Mouse (Mus musculus): Measurements from ENCODE around the gene Cox8c.

Gene Cox8c

DNA sequence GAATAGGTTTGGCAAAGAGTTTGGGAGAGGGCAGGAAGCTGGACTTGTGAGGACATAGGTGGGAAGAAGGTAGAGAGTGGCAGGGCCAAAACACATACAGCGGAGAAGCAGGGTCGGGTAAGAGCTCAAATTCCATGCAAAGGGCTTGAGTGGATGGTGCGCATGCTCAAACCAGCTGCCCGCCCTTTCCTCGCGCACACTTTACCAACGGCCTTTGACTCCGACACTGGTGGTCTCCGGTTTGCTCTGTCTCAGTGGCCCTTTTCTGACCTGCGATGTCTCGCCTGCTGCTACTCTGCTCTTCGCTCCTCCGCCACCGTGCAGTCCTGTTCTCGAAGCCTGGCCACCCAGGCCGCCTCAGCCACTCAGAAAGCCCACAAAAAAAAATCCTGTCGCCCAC lies at the start of gene Cox8c:
Gene Cox8c (plus strand): TSS at position 226 of the 400 bp plus-strand sequence.
- no peak for DNase-seq (ENCODE audit: extremely low read depth, insufficient read length, low spot score)

DNA sequence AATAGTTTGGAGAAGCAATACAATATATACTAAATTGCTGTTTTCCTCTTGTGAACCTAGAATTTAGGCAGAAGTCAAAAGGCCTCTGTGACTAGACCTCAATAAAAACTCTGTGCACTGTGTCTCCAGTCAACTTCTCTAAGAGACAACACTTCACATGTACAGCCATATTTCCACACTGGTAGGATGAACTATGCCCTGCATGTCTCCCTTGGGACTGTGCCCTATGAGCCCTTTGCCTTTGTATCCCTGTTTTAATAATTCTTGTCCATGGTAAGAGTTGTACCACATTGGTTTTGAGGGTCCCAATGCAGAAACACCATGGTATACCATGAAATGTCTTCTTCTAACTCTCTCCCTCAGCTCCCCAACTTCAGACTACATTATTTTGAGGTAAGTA lies 38.3 kb upstream of the Cox8c start:
- DNase-seq (ENCODE audit: extremely low read depth, insufficient read length, low spot score) = no peak

DNA sequence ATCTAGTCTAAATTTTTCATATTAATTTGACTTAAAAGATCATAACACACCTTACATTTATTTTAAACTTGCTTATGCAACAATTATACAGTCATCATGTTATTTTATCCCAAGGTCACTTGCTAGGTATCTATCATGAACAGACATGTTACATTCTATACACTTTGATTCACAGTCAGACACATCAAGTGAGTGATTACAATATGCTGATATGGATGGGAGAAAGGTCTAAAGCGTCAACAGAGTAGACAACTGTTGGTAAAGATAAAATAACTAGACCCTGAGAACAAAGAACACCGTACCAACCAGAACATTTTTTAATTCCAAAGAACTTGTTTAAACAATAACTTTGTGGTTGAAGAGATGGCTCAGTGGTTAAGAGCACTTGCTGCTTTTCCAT lies 29.3 kb upstream of the Cox8c start:
- no peak for DNase-seq (ENCODE audit: extremely low read depth, insufficient read length, low spot score)

DNA sequence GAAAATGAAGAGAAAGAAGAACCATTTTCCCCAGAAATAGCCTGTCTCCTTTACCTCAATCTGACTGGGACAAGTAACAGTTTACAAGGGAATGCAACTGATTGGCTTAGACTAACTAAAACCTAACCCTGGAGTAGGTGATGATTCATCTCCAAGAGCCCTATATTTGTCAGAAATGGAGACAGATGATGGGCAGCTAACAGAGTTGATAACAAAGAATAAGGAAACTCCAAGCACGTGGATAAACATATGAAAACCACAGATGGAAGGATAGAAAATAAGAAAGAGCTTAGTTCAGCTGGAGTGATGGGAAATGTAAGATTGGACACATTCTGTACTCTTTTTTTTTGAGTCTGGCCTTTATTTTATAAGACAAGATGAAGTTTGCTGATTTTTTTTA lies 28.6 kb upstream of the Cox8c start:
- no peak for DNase-seq (ENCODE audit: extremely low read depth, insufficient read length, low spot score)

DNA sequence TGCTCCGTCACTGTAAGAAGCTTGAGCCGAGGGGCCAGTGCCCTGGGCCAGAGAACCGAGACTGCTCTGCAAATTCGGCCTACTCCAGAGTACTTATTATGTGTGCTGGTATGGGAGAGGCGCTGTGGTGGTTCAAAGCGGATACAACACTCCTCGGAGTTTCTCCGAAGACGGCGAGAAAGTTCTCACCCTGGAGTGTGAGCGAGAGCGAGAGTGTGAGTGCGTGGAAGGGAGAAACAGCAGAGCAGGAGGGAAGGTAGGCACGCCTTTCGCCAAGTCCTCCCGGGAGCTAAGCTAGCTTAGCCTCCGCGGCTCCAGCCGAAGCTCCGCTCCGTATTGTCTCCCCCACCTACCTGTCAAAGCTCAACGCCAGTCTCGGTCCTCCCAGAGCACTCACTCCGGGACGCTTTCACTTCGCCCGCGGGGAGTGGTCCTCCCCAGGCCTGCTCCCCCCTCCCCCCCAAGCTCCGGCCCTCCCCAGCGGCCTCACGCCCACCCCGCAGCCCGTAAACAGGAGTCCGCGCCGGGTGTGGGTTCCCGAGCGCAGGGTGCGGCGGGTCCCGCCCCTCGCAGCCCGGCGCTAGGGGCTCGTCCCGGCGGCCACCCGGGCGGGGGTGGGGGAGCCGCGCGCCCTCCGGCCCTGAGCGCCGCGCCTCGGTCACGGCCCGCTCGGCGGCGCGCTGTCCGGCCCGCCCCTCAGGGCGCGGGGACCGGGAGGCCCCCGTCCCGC lies 21.6 kb upstream of the Cox8c start:
- DNase-seq (ENCODE audit: extremely low read depth, insufficient read length, low spot score) = peak; percentile 65

GRCm38 (mm10) chr12:102878031-102878823 lies 20.9 kb upstream of the Cox8c start, which contains the start of gene Btbd7:
Gene Btbd7 (minus strand): TSS chr12:102878471.
- DNase-seq (ENCODE audit: extremely low read depth, insufficient read length, low spot score) = peak; percentile 91

DNA sequence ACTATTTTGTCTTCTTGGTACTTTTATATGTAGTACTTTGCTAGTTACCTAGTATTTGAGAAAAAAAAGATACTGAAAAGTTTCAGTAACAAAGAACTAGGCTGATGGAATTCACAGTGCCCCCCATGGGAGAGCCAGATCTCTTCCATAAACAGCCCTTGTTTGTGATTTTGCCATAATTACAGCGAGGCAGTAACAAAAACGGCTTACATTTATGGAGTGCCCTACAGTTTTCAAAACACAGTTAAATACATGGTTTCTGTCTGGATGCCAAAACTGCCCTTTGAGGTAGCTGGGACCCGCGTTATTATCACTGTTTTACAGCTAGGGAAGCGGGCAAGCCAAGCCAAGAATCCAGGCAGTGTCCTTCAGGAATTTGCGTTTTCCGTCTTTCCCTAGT lies 20.2 kb upstream of the Cox8c start:
- no peak for DNase-seq (ENCODE audit: extremely low read depth, insufficient read length, low spot score)

DNA sequence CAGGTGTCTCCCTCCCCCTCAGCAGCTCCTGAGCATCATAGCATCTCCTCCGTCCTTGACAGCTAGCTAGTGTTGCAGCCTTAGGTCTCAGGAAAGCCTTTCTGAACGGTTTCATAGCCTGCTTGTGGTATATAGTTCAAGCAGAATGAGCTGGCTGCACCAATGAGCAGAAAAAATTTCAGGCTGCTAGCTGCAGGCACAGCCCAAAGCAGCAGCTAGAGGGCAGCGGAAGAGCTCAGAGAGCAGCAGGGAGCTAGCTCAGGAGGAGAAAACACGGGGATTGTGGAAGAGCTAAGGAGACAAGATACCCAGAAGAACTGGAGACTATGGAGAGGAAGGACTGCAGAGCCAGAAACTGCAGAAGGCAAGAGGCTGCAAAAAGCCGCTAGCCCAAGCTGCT lies 13.4 kb upstream of the Cox8c start:
- DNase-seq (ENCODE audit: extremely low read depth, insufficient read length, low spot score) = no peak

DNA sequence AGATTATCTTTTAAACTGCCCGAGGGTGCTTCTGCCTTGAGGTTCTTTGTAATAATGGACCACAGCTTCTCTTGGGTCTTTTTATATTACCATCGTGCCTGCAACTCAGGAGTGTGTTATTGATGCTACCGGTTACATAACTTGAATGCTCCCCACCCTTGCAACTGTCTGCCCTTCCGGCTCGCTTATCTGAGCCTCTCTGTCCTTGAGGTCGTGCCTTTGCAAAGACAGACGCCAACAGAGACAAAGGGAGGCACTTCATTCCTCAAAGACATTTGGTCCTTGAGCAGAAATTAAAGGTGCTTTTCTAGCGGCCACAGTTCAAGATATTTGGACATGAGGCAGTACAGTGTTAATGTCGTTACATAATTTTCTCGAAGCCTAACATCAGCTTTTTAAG lies 11.8 kb upstream of the Cox8c start:
- no peak for DNase-seq (ENCODE audit: extremely low read depth, insufficient read length, low spot score)

- no peak for DNase-seq (ENCODE audit: extremely low read depth, insufficient read length, low spot score)
Observed at GRCm38 (mm10) chr12:102888568-102888967, 10.5 kb upstream of the Cox8c start.

- DNase-seq (ENCODE audit: extremely low read depth, insufficient read length, low spot score) = no peak
Observed at GRCm38 (mm10) chr12:102908191-102908590, 9.1 kb downstream of the Cox8c start.

DNA sequence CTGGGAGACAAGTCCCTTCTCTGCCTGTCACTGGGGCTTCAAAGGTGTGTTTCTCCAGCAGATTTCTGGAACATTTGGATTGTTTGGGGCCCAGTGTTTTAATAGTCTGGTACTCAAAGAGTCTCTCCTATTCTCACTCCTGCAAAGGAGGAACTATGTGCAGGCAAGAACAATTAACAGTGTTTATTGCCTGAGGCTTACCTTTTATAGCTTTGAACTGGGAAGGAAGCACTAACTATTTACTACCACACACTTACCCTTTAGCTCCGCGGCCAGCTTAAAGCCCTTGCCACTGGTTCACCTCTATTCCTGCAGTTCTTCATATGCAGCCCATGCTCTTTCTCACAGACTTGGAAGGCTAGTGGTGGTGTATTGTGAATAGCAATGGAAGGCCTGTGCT lies 17.0 kb downstream of the Cox8c start:
- DNase-seq (ENCODE audit: extremely low read depth, insufficient read length, low spot score) = no peak

GRCm38 (mm10) chr12:102929764-102930163 lies 30.6 kb downstream of the Cox8c start:
- DNase-seq (ENCODE audit: extremely low read depth, insufficient read length, low spot score) = no peak

GRCm38 (mm10) chr12:102930335-102930734 lies 31.2 kb downstream of the Cox8c start:
- DNase-seq (ENCODE audit: extremely low read depth, insufficient read length, low spot score) = no peak

- DNase-seq (ENCODE audit: extremely low read depth, insufficient read length, low spot score) = no peak
Observed at GRCm38 (mm10) chr12:102930789-102931188, 31.7 kb downstream of the Cox8c start.

DNA sequence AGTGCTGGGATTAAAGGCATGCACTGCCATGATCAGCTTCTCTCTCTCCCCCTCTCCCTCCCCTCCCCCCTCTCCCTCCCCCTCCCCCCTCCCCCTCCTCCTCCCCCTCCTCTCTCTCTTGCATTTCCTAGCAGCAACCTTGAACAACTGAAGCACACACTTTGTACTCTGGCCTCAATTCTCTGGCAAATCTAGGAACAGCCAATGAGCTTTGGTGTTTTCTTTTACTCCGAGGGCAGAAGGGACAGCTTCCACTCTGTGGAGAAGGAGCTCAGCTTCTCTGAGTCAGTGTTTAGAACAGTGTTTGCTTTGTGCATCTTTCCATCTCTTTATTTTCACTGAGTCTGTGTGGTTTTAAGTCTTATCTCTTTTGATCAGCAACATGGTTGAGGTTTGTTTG lies 36.8 kb downstream of the Cox8c start:
- no peak for DNase-seq (ENCODE audit: extremely low read depth, insufficient read length, low spot score)

- DNase-seq (ENCODE audit: extremely low read depth, insufficient read length, low spot score) = no peak
Observed at GRCm38 (mm10) chr12:102945571-102945970, 46.5 kb downstream of the Cox8c start.

DNA sequence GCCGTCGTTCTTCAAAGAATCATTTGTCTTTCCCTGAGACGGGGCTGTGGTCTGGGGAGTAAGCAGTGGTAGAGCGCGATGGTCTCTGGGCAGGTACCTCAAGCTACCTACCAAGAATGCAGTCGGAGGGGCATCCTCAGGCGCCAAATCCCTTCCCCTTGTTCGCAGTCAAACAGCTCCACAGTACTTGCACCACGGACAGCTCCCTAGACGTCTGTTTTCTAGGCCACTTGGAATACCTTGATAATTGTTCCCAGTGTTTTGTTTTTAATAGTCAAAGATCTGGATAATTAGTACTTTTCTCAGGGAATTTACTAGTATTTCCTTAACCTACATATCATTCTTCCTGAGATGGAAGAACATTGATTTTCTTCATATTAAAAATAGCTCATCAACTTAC lies 48.7 kb downstream of the Cox8c start:
- no peak for DNase-seq (ENCODE audit: extremely low read depth, insufficient read length, low spot score)

DNA sequence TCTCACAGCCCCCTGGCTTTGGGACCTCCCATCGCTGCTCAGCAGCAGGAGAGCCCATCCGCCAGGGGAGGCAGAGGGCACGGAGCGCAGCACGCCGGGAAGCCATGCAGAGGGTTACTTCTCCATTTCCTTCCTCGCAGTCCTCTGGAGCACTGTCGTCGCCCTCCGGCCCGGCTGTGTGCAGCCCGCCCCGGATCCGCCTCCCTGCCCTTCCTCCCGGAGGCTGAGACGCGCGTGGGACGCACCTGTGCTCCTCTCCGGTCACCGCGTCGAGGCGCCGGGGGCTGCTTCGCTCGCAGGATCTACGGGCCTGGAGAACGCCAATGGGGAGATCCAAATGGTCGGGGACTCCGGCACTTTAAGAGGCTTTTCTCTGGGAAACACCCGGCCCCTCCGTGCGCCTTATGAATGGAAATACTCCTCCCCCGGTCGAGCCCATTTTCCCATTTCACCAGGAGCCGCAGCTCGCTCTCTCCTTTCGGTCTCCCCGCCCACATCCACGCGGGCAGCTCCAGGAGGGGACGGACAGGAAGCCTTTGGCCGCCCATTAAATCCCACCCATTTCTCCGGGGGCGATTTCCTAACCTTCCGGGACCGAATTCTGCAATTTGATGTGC lies 49.8 kb downstream of the Cox8c start, which contains the start of gene Unc79:
Gene Unc79 (plus strand): TSS at position 82 of the 617 bp plus-strand sequence.
- DNase-seq (ENCODE audit: extremely low read depth, insufficient read length, low spot score) = no peak

- no peak for DNase-seq (ENCODE audit: extremely low read depth, insufficient read length, low spot score)
Observed at GRCm38 (mm10) chr12:102949395-102950208, 50.5 kb downstream of the Cox8c start.
